In genomic region chr6:124831649-124832048, GRCm38 (mm10) we compare ENCODE assay signal across 13 mouse cellular contexts. TPM values are rescaled to one million over a fixed set of nuclear protein-coding genes. Genes with fewer than 3 reads are reported as not detected.
DNase-seq lines count a peak whose midpoint lies in the region; ATAC-seq and TF ChIP-seq lines count a peak whose summit lies in the region.
"Had no signal": no experiment of that assay in that cellular context is flagged by ENCODE, and none has a peak within 500 bp of the region (broad histone marks: within the 10 kb centered on the region; RNA-seq: fewer than 3 reads in every experiment).

No protein-coding gene starts in this region.

- no peak for ATAC-seq in forebrain, embryonic 12.5 days (ENCODE audit: low FRiP score)
- no peak for ATAC-seq in forebrain, postnatal 0 days
- no peak for ATAC-seq in lung, embryonic 15.5 days (ENCODE audit: borderline replicate concordance, extremely low read depth, low FRiP score, low TSS enrichment)
- ATAC-seq in embryonic facial prominence, embryonic 14.5 days (ENCODE audit: low read depth), result no peak
- ATAC-seq in liver, embryonic 15.5 days (ENCODE audit: insufficient read depth), result no peak

- H3K9ac ChIP-seq in forebrain, embryonic 12.5 days, result 0 out of 2 replicates have a peak overlapping the region, but pooled peaks have one; percentile 38
- no peak overlapping the region for H3K9ac ChIP-seq in forebrain, postnatal 0 days
- H3K9ac ChIP-seq in lung, embryonic 15.5 days, result no peak overlapping the region
- H3K9ac ChIP-seq in embryonic facial prominence, embryonic 14.5 days (ENCODE audit: low read depth, low read length), result no peak overlapping the region
- no peak overlapping the region for H3K9ac ChIP-seq in liver, embryonic 15.5 days
- H3K9ac ChIP-seq: neural tube, embryonic 13.5 days had no signal

- H3K4me2 ChIP-seq in forebrain, embryonic 12.5 days, result peak overlapping the region; percentile 95
- H3K4me2 ChIP-seq in forebrain, postnatal 0 days (ENCODE audit: low read depth), result no peak overlapping the region
- no peak overlapping the region for H3K4me2 ChIP-seq in lung, embryonic 15.5 days
- H3K4me2 ChIP-seq in embryonic facial prominence, embryonic 14.5 days (ENCODE audit: low read depth, low read length), result peak overlapping the region; percentile 81; the same call in 1 of the 2 replicates
- peak overlapping the region; percentile 68 for H3K4me2 ChIP-seq in liver, embryonic 15.5 days

- no peak overlapping the region for H3K27ac ChIP-seq in forebrain, embryonic 12.5 days
- H3K27ac ChIP-seq in forebrain, postnatal 0 days (ENCODE audit: low read depth, low read length), result no peak overlapping the region
- no peak overlapping the region for H3K27ac ChIP-seq in lung, embryonic 15.5 days
- no peak overlapping the region for H3K27ac ChIP-seq in embryonic facial prominence, embryonic 14.5 days (replicated peaks; ENCODE audit: low read depth, low read length)
- H3K27ac ChIP-seq in liver, embryonic 15.5 days (replicated peaks), result no peak overlapping the region
- H3K27ac ChIP-seq: neural tube, embryonic 13.5 days had no signal

- peaks cover 43% of the 10 kb centered on the region for H3K36me3 ChIP-seq in forebrain, embryonic 12.5 days (replicated peaks)
- H3K36me3 ChIP-seq in forebrain, postnatal 0 days (ENCODE audit: insufficient read depth), result no peaks in the 10 kb centered on the region; the same call in 1 of the 2 replicates
- peaks cover 30% of the 10 kb centered on the region for H3K36me3 ChIP-seq in lung, embryonic 15.5 days
- H3K36me3 ChIP-seq in embryonic facial prominence, embryonic 14.5 days (ENCODE audit: control insufficient read depth, insufficient read depth, low read length), result peaks cover 22% of the 10 kb centered on the region; the same call in 1 of the 2 replicates
- peaks cover 51% of the 10 kb centered on the region for H3K36me3 ChIP-seq in liver, embryonic 15.5 days (replicated peaks)

- 90% methylated on average over 8 of the region's 8 CpGs for WGBS in forebrain, embryonic 12.5 days
- 91% methylated on average over 8 of the region's 8 CpGs for WGBS in forebrain, postnatal 0 days
- WGBS in lung, embryonic 15.5 days, result 85% methylated on average over 8 of the region's 8 CpGs
- 94% methylated on average over 8 of the region's 8 CpGs for WGBS in embryonic facial prominence, embryonic 14.5 days
- WGBS in liver, embryonic 15.5 days (ENCODE audit: insufficient replicate concordance), result 93% methylated on average over 8 of the region's 8 CpGs

- H3K27me3 ChIP-seq in forebrain, embryonic 12.5 days, result no peaks in the 10 kb centered on the region
- no peaks in the 10 kb centered on the region for H3K27me3 ChIP-seq in forebrain, postnatal 0 days (ENCODE audit: insufficient read depth, low read length)
- H3K27me3 ChIP-seq in lung, embryonic 15.5 days, result no peaks in the 10 kb centered on the region
- no peaks in the 10 kb centered on the region for H3K27me3 ChIP-seq in embryonic facial prominence, embryonic 14.5 days (replicated peaks; ENCODE audit: control insufficient read depth, insufficient read depth, low read length)
- H3K27me3 ChIP-seq in liver, embryonic 15.5 days, result no peaks in the 10 kb centered on the region
- H3K27me3 ChIP-seq: neural tube, embryonic 13.5 days had no signal

- 0 out of 2 replicates have a peak overlapping the region, but pooled peaks have one; percentile 2 for H3K4me3 ChIP-seq in forebrain, embryonic 12.5 days (replicated peaks)
- no peak overlapping the region for H3K4me3 ChIP-seq in forebrain, postnatal 0 days (ENCODE audit: low read depth, low read length)
- H3K4me3 ChIP-seq in lung, embryonic 15.5 days, result peak overlapping the region; percentile 61; the same call in 1 of the 2 replicates
- H3K4me3 ChIP-seq in embryonic facial prominence, embryonic 14.5 days (ENCODE audit: low read depth, low read length), result no peak overlapping the region
- peak overlapping the region; percentile 83 for H3K4me3 ChIP-seq in liver, embryonic 15.5 days (replicated peaks)

- TF ChIP-seq CTCF in forebrain, postnatal 0 days (IDR thresholded peaks at IDR 0.05; ENCODE audit: low read depth), result no peak

- no peaks in the 10 kb centered on the region for H3K9me3 ChIP-seq in forebrain, embryonic 12.5 days
- H3K9me3 ChIP-seq in forebrain, postnatal 0 days (ENCODE audit: low read length), result no peaks in the 10 kb centered on the region
- H3K9me3 ChIP-seq in lung, embryonic 15.5 days, result no peaks in the 10 kb centered on the region
- no peaks in the 10 kb centered on the region for H3K9me3 ChIP-seq in embryonic facial prominence, embryonic 14.5 days (ENCODE audit: control insufficient read depth, low read length)
- no peaks in the 10 kb centered on the region for H3K9me3 ChIP-seq in liver, embryonic 15.5 days (replicated peaks)
- H3K9me3 ChIP-seq: neural tube, embryonic 13.5 days had no signal

- DNase-seq in forebrain, postnatal 0 days, result no peak
- DNase-seq in lung, postnatal 14 days, result no peak
- no peak for DNase-seq in embryonic facial prominence, embryonic 14.5 days (ENCODE audit: low spot score)
- DNase-seq in spleen, postnatal 10 days (ENCODE audit: low spot score in 2 of 2), result no peak
- DNase-seq in right cerebral cortex, postnatal 10 days (ENCODE audit: low spot score in 2 of 2), result no peak
- DNase-seq: B cell, adult 2 months; cerebellum, postnatal 36 days; kidney, adult 2 months had no signal

- peaks cover 52% of the 10 kb centered on the region for H3K4me1 ChIP-seq in forebrain, embryonic 12.5 days
- 0 out of 2 replicates have a peak, but pooled peaks cover 4% of the 10 kb centered on the region for H3K4me1 ChIP-seq in forebrain, postnatal 0 days (ENCODE audit: insufficient read depth)
- peaks cover 39% of the 10 kb centered on the region for H3K4me1 ChIP-seq in lung, embryonic 15.5 days
- peaks cover 9% of the 10 kb centered on the region; the same call in 1 of the 2 replicates for H3K4me1 ChIP-seq in embryonic facial prominence, embryonic 14.5 days (ENCODE audit: control insufficient read depth, insufficient read depth, low read length)
- peaks cover 50% of the 10 kb centered on the region for H3K4me1 ChIP-seq in liver, embryonic 15.5 days (replicated peaks)

RNA-seq across cellular contexts. Expression of gene Cdca3, which starts 2.3 kb away (rescaled TPM):
- polyA plus RNA-seq in forebrain, embryonic 12.5 days (2016; fragmentation: Nextera tagmentation; extraction: Ambion mirVana), result 233 and 244 TPM in 2 replicates
- total RNA-seq in forebrain, postnatal 0 days (2014; rRNA removed), result 13.5 and 20.7 TPM in 2 replicates
- 28.5 and 30.5 TPM in 2 replicates for polyA plus RNA-seq in forebrain, postnatal 0 days (2015; fragmentation: Nextera tagmentation; extraction: Ambion mirVana)
- polyA plus RNA-seq in lung, embryonic 15.5 days (2015; fragmentation: Nextera tagmentation; extraction: Ambion mirVana), result 188 and 197 TPM in 2 replicates
- polyA plus RNA-seq in embryonic facial prominence, embryonic 14.5 days (2014; fragmentation: Nextera tagmentation; extraction: Ambion mirVana), result 107 and 131 TPM in 2 replicates
- 192 and 194 TPM in 2 replicates for polyA plus RNA-seq in liver, embryonic 15.5 days (2015; fragmentation: Nextera tagmentation; extraction: Ambion mirVana)

RNA-seq across cellular contexts. Expression of gene Usp5, which starts 2.4 kb away (rescaled TPM):
- 199 and 221 TPM in 2 replicates for polyA plus RNA-seq in forebrain, embryonic 12.5 days (2016; fragmentation: Nextera tagmentation; extraction: Ambion mirVana)
- total RNA-seq in forebrain, postnatal 0 days (2014; rRNA removed), result 215 and 224 TPM in 2 replicates
- 173 and 191 TPM in 2 replicates for polyA plus RNA-seq in forebrain, postnatal 0 days (2015; fragmentation: Nextera tagmentation; extraction: Ambion mirVana)
- polyA plus RNA-seq in lung, embryonic 15.5 days (2015; fragmentation: Nextera tagmentation; extraction: Ambion mirVana), result 149 and 152 TPM in 2 replicates
- polyA plus RNA-seq in embryonic facial prominence, embryonic 14.5 days (2014; fragmentation: Nextera tagmentation; extraction: Ambion mirVana), result 110 and 131 TPM in 2 replicates
- polyA plus RNA-seq in liver, embryonic 15.5 days (2015; fragmentation: Nextera tagmentation; extraction: Ambion mirVana), result 54.9 and 55.4 TPM in 2 replicates

RNA-seq across cellular contexts. Expression of gene Gnb3, which starts 8.4 kb away (rescaled TPM):
- polyA plus RNA-seq in forebrain, embryonic 12.5 days (2016; fragmentation: Nextera tagmentation; extraction: Ambion mirVana), result 0.67 and 1.1 TPM in 2 replicates
- 0.90 and 1.8 TPM in 2 replicates for total RNA-seq in forebrain, postnatal 0 days (2014; rRNA removed)
- polyA plus RNA-seq in forebrain, postnatal 0 days (2015; fragmentation: Nextera tagmentation; extraction: Ambion mirVana), result 0.61 and 1.2 TPM in 2 replicates
- 0.38 and 1.1 TPM in 2 replicates for polyA plus RNA-seq in lung, embryonic 15.5 days (2015; fragmentation: Nextera tagmentation; extraction: Ambion mirVana)
- 2.9 and 3.5 TPM in 2 replicates for polyA plus RNA-seq in embryonic facial prominence, embryonic 14.5 days (2014; fragmentation: Nextera tagmentation; extraction: Ambion mirVana)
- 0.29 and 0.68 TPM in 2 replicates for polyA plus RNA-seq in liver, embryonic 15.5 days (2015; fragmentation: Nextera tagmentation; extraction: Ambion mirVana)
- total RNA-seq: megakaryocyte, adult 5-6 weeks had no signal

RNA-seq across cellular contexts. Expression of gene Tpi1, which starts 17.6 kb away (rescaled TPM):
- polyA plus RNA-seq in forebrain, embryonic 12.5 days (2016; fragmentation: Nextera tagmentation; extraction: Ambion mirVana), result 559 and 592 TPM in 2 replicates
- 332 and 338 TPM in 2 replicates for total RNA-seq in forebrain, postnatal 0 days (2014; rRNA removed)
- polyA plus RNA-seq in forebrain, postnatal 0 days (2015; fragmentation: Nextera tagmentation; extraction: Ambion mirVana), result 354 and 367 TPM in 2 replicates
- polyA plus RNA-seq in lung, embryonic 15.5 days (2015; fragmentation: Nextera tagmentation; extraction: Ambion mirVana), result 712 and 746 TPM in 2 replicates
- 861 and 874 TPM in 2 replicates for polyA plus RNA-seq in embryonic facial prominence, embryonic 14.5 days (2014; fragmentation: Nextera tagmentation; extraction: Ambion mirVana)
- polyA plus RNA-seq in liver, embryonic 15.5 days (2015; fragmentation: Nextera tagmentation; extraction: Ambion mirVana), result 405 and 414 TPM in 2 replicates

RNA-seq across cellular contexts. Expression of gene Spsb2, which starts 23.2 kb away (rescaled TPM):
- polyA plus RNA-seq in forebrain, embryonic 12.5 days (2016; fragmentation: Nextera tagmentation; extraction: Ambion mirVana), result 4.5 and 7.7 TPM in 2 replicates
- 4.3 and 6.0 TPM in 2 replicates for total RNA-seq in forebrain, postnatal 0 days (2014; rRNA removed)
- 6.8 and 7.0 TPM in 2 replicates for polyA plus RNA-seq in forebrain, postnatal 0 days (2015; fragmentation: Nextera tagmentation; extraction: Ambion mirVana)
- 11.6 and 12.7 TPM in 2 replicates for polyA plus RNA-seq in lung, embryonic 15.5 days (2015; fragmentation: Nextera tagmentation; extraction: Ambion mirVana)
- polyA plus RNA-seq in embryonic facial prominence, embryonic 14.5 days (2014; fragmentation: Nextera tagmentation; extraction: Ambion mirVana), result 9.1 and 10.0 TPM in 2 replicates
- 9.2 and 9.5 TPM in 2 replicates for polyA plus RNA-seq in liver, embryonic 15.5 days (2015; fragmentation: Nextera tagmentation; extraction: Ambion mirVana)

Comparison
In these comparisons a context has a peak if more than half of its experiments do, and no peak if none do; other contexts are left out.
1. H3K4me2 ChIP-seq: peak in forebrain, embryonic 12.5 days (single experiment), embryonic facial prominence, embryonic 14.5 days (single experiment) and liver, embryonic 15.5 days (single experiment); none in forebrain, postnatal 0 days (single experiment) and lung, embryonic 15.5 days (single experiment).
2. H3K4me3 ChIP-seq: peak in forebrain, embryonic 12.5 days (single experiment), lung, embryonic 15.5 days (single experiment) and liver, embryonic 15.5 days (single experiment); none in forebrain, postnatal 0 days (single experiment) and embryonic facial prominence, embryonic 14.5 days (single experiment).